Mouse (Mus musculus): ENCODE results near the gene Cldn34b1. TPM values are rescaled to one million over a fixed set of nuclear protein-coding genes. Genes with fewer than 3 reads are reported as not detected.
"Not testable (repeated sequence)": the region's sequence is repeated elsewhere in the genome, so short reads cannot be mapped to it uniquely, and the experiment has no call there.

Gene Cldn34b1
- not detected in 2 replicates for total RNA-seq (2017)

DNA sequence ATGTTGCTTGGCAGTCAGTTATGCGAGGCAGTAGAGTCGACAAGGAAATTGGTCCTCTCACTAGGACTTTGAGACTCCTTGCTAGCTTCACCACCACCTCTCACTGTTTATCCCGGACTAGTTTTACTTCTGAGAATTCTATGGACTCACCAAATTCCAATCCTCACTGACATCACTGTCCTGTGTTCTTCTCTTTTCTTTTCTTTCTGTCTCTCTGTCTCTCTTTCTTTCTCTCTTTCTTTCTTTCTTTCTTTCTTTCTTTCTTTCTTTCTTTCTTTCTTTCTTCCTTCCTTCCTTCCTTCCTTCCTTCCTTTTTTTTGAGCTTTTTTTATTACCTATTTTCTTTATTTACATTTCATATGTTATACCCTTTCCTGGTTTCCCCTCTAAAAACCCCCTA, at the start of gene Cldn34b1:
Gene Cldn34b1 (minus strand): TSS at position 101 of the 400 bp plus-strand sequence.
- ATAC-seq (ENCODE audit: extremely low read depth, insufficient number of reproducible peaks, low FRiP score, poor library complexity, severe bottlenecking): not testable (repeated sequence)

DNA sequence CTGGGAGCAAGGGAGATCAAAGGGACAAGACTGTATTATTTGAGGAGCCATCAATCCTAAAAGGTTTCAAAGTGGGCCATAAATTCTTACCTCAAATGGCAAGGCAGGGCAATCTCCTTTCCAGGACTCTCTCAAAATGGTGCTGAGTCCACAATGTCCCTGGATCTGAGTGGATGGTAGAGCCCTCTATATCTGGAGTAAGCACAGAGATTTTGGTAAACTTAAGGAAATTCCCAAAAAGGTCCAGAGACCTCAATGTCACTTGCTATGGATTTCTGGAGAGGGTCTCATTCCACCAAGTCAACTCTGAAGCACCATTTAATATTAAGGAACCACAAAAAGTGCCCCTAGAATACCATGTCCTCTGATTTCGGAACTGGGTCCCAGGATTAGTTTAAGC, 45.8 kb upstream of the Cldn34b1 start, which contains the start of gene Magea6:
Gene Magea6 (minus strand): TSS at position 101 of the 400 bp plus-strand sequence.
- ATAC-seq (ENCODE audit: extremely low read depth, insufficient number of reproducible peaks, low FRiP score, poor library complexity, severe bottlenecking): not testable (repeated sequence)

Other genes with a start within 250 kb of the Cldn34b1 start
- not detected in 2 replicates for gene Magea6, start 45.7 kb upstream of the Cldn34b1 start, total RNA-seq (2017)
- not detected in 2 replicates for gene Magea3, start 59.2 kb upstream of the Cldn34b1 start, total RNA-seq (2017)
- not detected in 2 replicates for gene Magea8, start 105.6 kb upstream of the Cldn34b1 start, total RNA-seq (2017)
- not detected in 2 replicates for gene Magea5, start 172.9 kb upstream of the Cldn34b1 start, total RNA-seq (2017)
- not detected in 2 replicates for gene Magea1, start 199.5 kb upstream of the Cldn34b1 start, total RNA-seq (2017)
- gene Magea2, start 203.4 kb upstream of the Cldn34b1 start, total RNA-seq (2017): not detected in 2 replicates
- gene Cldn34b2, start 238.1 kb upstream of the Cldn34b1 start, total RNA-seq (2017): not detected in 2 replicates